Mouse (Mus musculus) hematopoietic stem cell, adult 5-6 weeks (primary cell): ENCODE data around the gene Ick. TPM values are rescaled to one million over a fixed set of nuclear protein-coding genes. Genes with fewer than 3 reads are reported as not detected.
"Not testable (repeated sequence)": the region's sequence is repeated elsewhere in the genome, so short reads cannot be mapped to it uniquely, and the experiment has no call there.

Source experiments
- ATAC-seq, 2 experiments: fragments of 125-278 bp in 1 of 2; replicated peaks in 1 of 2; 2 replicates each; pipeline ENCODE4 v1.8.0; 2016 to 2017; ENCODE audit warnings: inconsistent platforms in 2 of 2, mild to moderate bottlenecking in 2 of 2, moderate number of reproducible peaks in 2 of 2, low read depth in 1 of 2, moderate TSS enrichment in 1 of 2; ENCODE audit not compliant: low FRiP score in 2 of 2, poor library complexity in 2 of 2, severe bottlenecking in 2 of 2, insufficient read depth in 1 of 2, low TSS enrichment in 1 of 2
- total RNA-seq: library from RNA; stranded (forward); fragments of 172-1452, 232-1000 nt; gene quantifications from 2 replicates; pipeline ENCODE4 v1.2.3, GENCODE M21; 2017

Ick gene
- total RNA-seq = 19.2 and 30.6 TPM in 2 replicates

DNA sequence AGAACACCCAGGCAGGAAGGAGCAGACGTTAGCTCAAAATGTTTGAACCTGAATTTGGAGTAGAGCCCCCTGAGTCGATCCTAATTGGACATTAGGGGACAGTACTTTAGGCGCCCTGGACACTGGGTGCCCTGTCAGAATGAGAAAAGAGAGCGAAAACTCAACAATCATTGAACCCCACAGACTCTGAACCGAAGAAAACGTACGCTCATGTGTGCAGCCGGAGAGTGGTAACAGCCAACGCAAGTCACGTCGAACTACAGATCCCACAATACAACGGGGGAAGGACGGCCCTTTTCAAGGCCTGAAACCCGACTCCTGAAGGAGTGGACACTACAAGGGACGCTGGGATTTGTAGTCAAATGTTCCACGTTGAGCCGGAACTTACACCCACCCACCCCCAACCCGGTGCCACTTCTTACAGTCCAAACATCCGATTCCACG lies at the start of gene Ick, which contains the start of gene Fbxo9:
Ick (plus strand) TSS at position 397 of the 444 bp plus-strand sequence.
Fbxo9 (minus strand) TSS at position 270 of the 444 bp plus-strand sequence.
- ATAC-seq = peak; percentile 83 to 89

DNA sequence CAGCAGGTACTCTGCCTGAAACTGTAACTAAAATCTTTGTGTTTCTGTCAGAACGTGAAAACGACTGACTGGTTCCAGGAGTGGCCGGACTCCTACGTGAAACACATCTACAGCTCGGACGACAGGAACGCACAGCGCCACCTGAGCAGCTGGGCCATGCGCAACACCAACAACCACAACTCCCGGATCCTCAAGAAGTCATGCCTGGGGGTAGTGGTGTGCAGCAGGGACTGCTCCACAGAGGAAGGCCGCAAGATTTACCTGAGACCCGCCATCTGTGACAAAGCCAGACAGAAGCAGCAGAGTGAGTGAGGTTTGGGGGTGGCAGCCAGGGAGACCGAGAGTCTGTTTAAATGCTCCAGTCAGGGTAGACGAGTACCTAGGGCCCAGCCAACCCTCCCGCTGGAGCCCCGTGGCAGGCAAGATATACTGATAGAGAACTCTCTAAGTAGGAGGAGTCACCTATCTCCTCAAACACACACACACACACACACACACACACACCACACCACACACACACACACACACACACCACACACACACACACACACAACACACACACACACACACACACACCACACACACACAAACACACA lies 49.4 kb upstream of the Ick start:
- no peak for ATAC-seq

DNA sequence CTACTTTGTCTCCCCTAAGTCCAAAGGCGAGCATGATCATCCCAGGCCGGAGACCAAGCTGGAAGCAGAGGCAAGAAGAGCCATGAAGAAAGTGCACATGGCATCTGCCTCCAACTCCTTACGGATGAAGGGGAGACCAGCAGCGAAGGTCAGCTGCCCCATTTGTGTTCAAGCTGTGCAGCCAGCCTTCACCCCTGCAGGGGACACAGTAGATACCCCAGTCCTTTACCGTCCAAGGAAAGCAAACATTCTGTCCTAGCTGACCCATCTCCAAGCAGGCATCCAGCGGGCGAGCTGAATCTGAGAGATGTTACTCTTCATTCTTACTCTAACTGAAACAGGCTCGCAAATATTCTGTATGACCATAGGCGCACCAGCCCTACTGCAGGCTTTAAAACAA lies 46.6 kb upstream of the Ick start:
- ATAC-seq = no peak

DNA sequence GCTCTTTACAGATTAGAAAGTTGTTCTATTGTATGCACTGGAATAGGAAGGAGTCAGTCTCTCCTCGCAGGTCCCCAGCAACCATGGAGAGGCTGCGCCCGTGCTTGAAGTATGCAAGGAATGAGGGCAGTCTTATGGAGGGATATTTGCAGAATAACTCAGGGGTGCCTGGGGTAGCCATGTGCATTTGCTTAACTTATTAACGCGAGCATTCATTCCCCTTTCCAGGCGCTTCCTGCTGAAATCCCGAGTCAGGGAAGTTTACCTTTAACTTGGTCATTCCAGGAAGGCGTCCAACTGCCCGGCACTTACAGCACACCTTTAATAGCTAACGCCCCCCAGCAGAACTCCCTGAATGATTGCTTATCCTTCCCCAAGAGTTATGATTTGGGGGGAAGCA lies 44.9 kb upstream of the Ick start:
- no peak for ATAC-seq

DNA sequence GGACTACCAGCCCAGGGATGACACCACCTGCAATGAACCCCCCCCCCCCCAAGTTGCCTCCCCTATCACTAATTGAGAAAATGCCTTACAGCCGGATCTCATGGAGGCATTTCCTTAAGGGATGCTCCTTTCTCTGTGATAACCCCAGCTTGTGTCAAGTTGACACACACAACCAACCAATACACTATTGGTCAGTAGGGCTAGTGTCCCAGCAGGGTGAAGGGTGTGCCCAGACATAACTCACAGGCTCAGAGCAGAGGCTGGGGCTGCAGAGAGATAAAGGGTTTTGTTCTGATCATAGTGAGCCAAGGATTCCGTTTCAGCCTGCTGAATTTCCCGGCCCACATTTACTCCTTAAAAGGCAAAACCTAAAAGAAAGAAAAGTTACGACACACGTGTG lies 38.5 kb upstream of the Ick start:
- no peak for ATAC-seq

DNA sequence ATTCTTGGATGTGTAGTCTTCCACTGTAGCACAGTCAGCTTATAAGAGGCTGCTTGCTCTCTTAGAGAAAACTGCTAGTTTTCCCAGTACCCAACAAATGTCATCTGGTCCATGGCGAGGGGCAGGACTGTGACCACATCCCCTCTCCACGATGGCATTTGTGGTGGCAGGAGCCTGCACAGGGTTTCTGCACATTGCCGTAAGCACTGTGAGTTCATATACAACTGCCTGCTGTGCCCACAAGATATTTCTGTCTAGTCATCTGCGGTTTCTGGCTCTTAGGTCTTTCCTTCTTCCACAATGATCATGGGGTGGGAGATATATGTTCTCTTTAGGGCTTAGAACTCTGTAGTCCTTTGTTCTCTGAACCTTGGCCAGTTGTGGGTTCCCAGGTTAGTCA lies 37.4 kb upstream of the Ick start:
- peak; percentile 94 to 96 for ATAC-seq

DNA sequence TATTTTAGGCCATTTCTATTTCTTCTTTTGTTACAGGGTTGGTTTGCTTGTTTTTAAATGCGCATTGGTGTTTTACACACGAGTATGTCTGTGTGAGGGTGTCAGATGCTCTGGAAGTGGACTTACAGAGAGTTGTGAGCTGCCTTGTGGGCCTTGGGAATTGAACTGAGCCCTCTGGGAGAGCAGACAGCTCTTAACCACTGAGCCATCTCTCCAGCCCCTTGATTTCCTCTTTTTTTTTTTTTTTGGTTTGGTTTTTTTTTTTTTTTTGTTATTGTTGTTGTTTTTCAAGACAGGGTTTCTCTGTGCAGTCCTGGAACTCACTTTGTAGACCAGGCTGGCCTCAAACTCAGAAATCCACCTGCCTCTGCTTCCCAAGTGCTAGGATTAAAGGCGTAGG lies 35.7 kb upstream of the Ick start:
- not testable (repeated sequence) for ATAC-seq

DNA sequence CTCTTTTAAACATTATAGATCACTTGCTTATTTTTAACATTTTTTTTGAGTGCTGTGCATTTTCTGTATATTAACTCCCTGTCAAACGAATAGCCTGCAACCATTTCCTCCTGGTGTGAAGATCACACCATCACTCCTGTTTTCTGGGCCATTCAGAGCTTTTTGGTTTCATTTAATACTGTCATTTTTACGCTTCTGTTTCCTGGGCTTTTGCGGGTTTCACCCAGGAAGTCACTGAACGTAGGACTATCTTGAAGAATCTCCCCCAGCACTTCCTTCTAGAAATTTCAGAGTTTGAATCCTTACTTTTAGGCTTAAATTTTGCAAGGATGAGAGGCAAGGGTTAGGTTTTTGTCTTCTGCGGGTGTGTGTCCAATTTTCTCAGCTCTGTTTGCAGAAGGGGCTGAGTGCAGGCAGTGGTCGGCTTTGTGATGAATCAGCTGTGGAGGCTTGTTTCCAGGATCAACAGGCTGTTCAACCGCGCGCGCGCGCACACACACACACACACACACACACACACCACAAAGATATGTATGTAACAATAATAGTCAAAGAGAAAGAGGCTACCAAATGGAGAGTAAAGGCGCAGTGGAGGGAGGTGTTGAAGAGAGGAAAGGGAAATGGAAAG lies 35.2 kb upstream of the Ick start:
- no peak for ATAC-seq

DNA sequence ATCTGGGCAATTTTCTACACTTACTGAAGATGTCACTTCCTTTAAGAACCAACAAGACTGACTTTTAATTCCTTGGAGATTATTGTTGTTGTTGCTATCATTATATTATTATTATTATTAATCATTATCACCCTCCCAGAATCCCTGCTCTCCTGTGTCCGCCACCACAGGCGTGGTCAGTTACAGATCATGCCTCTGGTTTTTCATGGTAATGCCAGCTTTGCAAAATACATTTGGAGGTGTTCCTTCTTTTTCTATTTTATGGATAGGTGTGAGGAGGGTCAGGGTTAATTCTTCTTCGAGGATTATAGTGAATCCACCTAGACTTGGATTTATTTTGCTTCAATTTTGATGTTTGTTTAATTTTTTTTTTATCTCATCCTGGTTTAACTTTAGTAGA lies 33.7 kb upstream of the Ick start:
- no peak for ATAC-seq

DNA sequence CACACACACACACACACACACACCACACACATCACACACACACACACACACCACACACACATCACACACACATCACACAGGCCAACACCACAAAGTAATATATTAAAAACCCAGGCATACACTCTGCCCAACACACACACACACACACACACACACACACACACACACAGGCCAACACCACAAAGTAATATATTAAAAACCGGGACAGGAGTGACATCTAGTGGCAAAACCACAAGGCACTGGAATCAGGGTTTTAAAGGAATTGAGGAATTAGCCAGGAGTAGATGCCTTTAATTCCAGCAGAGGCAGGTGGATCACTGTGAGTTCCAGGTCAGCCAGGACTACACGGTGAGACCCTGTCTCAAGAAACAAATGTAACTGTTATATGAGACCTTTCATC lies 30.8 kb upstream of the Ick start:
- no peak for ATAC-seq

DNA sequence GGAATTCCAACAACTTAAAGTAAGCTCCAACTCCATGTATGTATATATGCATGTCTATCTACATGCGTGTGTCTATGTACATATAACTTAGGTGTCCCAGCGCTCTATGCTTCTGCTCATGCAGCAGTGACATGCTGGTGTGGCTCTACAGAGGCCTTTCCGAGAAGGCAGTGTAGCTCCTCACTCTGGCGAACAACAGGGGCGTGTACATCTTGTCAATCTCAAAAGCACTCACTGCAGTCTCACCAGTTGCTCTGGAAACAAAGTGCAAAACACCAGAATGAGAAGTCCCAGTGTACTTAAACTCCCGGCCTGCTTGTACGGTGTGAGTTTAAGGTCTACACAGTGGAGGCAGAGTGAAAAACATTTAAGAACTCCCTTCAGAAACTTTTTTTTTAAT lies 27.2 kb upstream of the Ick start:
- no peak for ATAC-seq

DNA sequence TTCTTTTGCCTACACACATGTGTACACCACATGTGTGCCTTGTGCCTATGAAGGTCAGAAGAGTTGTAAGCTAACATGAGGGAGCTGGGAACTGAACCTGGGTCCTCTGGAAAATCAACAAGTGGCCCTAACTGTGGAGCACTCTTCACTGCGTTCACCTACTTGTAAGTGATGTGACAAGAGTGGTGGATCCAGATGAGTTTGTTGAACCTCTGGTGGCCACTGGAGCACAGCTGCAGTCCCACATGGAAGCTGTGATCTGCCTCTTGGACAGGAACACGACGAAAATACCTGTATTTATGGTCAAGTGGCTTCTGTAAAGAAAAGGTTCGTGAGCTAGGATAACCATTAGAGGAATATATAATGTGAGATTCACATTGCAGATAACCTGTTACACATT lies 24.7 kb upstream of the Ick start:
- no peak for ATAC-seq

DNA sequence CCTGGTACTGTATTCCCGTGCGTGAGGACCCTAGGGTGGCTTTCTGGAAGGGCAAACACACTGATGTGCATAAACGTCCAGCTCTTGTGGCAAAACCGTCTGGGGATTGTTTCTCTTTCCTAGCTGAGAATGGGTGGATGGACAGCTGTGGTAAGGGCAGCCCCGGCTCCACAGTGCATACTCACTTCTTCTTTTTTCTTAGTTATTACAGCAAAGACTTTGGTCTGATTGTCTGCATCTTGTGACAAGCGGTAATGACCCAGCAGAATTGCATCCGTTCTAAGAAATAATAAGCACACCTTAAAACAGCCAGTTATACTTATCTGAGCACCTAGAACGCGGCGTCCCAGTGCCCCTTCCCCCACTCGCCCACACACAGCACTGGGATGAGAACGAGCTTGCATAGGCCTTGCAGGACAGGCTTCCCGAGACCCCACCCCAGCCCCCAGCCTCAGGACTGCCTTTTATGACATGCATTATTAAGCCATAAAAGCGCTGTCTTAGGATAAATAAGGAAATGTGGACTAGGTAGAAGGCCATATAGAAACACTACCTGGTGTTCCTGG lies 23.2 kb upstream of the Ick start:
- ATAC-seq = peak; percentile 96 to 97

DNA sequence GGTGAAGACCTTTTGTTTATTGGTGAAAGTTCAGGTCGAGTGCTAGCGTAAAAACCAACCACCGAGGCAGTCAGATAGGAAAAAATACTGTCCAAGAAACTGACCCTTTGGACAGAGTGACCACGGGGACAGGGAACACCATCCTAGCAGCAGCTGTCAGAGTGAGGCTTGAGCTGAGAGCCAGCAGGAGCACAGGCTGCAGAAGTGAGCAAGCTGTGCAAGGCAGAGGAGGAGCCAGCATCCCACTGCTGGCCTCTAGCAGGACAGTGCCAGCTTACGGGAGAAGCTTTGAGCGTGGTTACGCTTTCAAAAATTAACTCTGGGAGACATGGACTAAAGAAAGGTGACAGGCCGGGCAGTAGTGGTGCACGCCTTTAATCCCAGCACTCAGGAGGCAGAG lies 21.2 kb upstream of the Ick start:
- no peak for ATAC-seq

DNA sequence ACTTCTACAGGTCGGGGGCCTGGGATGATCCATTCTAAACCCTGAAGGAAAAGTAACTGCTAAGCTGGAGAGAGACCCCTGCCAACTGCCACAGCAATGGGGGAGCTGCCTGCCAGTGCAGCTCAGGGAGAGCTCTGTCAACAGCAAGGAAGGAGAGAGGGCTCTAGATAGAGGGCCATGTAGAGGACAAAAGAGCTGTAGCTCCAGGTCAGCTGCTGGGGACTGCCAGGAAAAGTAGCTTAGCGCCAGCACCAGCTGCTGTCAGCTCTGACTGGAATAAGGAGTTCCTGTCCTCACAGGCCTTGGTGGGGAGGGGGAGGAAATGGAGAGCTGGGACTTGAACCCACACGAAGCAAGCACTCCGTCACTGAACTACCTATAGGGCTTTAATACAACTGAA lies 20.5 kb upstream of the Ick start:
- no peak for ATAC-seq

DNA sequence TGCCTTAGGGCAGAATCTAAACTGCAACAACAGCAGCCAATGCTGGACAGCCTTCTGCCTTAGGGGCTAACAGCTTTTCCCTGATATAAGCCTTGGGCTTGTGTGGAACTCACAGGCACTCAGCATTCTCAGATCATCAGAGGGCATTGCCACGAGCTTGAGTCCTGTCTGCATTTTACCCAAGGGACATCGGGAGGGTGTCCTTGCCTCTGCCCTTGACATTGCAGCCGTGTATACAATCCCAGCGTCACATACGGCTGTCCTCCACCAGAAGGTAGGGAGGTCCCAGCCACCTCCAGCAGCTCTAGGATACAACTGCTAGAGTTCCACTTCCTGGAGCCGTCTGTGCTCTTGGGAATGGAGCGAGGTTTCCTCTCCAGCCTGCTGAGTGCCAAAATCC lies 20.0 kb upstream of the Ick start:
- ATAC-seq = no peak

DNA sequence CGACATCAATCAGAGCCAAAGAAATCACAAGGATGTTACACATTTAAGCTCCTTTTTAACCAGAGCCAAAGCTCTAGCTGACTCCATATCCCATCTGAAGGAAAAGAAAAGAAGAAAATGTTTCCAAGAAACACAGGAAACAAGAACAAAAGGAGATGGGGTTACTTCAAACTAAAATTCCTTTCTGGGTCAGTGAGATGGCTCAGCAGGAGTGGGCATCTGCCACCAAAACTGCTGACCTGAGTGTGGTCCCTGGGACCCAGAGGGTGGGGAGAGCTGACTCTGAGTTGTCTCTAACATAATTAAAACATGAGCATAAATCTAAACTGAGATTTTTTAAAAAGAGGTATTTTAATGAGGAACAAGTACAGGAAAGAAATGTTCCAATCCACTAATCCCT lies 19.1 kb upstream of the Ick start:
- no peak for ATAC-seq

DNA sequence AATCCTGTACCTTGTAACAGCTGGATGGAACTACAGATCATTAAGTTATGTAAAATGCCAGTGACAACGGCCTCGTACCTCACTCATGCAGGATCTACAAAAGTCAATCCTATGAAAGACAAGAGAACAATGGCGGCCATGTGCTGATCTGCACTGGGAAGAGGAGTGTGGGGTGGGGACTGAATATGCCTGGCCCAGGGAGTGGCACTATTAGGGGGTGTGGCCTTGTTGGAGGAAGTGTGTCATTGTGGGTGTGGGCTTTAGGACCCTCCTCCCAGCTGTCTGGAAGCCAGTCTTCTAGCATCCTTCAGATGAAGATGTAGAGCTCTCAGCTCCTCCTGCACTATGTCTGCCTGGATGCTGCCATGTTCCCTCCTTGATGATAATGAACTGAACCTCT lies 18.4 kb upstream of the Ick start:
- ATAC-seq = no peak

DNA sequence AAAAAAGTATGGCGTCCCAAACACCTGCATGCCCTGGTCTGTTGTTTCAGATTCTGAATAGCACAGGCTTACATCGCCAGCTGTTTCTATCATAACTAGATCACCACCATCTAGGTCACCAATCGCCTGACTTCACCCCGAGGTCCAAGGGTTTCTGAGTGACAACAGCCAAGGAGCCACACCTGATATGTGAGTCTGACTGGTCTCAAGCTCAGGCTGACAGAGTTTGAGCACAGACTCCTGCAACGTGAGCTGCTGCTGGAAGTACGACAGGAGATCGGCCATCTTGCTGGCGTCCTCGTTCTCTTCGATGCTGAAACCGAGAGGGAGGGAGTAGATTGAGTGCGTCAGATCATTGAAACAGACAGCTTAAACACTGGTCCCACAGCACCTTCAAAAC lies 13.3 kb upstream of the Ick start:
- ATAC-seq = no peak
